Mouse (Mus musculus) right cerebral cortex, postnatal 25 days (tissue): ENCODE data around the gene Trmt5.
A peak's percentile ranks its signal among the peaks of the same experiment; 100 is the strongest.

Experiments used
- DNase-seq: peaks from one replicate; pipeline ENCODE4 v3.0.0; 2022

Trmt5 gene

DNA sequence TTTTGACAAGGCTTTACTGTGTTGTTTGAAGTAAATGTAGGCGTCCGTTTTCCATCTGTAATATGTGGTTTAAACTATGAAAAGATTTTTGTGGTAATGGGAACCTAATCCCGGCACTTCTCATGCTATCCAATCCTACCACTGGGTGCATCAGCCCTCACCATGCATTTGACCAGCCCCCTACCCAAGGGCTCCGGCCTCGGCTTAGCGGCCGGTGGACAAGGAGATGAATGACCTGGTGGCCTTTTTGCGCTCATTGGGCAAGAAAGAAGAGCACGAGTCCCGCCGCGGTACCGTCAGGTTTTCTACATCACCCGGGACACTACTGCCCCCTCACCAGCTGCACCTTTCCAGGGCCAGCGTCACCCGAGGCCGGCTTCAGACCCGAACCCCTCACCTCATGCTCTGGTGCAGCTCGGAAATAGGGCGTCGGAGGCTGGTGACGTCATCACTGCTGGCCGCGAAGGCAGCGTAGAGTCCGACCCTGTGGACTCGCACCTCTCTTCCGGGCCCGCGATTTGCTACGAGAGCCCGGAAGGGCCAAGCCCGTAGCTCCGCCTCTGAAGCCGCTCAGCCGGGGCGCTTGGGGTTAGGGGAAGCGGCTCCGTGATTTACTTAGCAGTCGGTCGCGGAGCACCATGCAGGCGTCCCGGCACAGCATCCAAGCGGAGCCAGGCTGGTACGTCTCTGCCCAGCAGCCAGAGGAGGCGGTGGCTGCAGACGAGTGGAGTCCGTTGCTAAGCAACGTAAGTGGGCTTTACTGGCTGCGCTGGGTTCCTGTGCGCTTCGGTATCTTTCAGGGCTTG lies at the start of gene Trmt5, which contains the start of gene Slc38a6:
Trmt5 (minus strand) TSS at position 424 of the 806 bp plus-strand sequence.
Slc38a6 (plus strand) TSS at position 493 of the 806 bp plus-strand sequence.
- DNase-seq = peak; percentile 94

DNA sequence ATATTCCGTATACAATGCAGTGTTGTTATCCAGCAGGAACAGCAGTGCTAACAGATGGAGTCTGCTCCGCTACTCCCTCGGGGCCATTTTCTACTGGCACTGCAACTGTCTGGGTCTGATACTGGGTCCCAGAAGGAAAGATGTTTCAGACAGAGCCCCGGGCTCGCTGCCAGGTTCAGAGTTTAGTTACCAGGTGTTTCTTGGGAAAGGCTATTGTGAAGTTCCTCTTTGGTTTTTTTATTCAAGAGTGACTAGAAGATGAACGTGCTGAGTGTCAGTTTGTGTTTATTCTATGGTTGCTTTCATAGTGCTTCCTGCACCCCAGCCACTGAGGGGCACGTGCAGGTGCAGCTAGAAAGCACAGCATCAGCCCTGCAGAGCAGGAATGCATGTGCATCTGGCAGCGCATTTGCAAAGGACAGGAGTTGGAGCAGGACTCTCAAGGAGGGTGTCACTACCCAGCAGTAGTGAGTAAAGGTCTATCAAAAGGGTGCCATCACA lies 47.6 kb upstream of the Trmt5 start:
- DNase-seq = no peak

- DNase-seq = no peak
Measured at GRCm38 (mm10) chr12:73332701-73333100, 46.2 kb upstream of the Trmt5 start.

DNA sequence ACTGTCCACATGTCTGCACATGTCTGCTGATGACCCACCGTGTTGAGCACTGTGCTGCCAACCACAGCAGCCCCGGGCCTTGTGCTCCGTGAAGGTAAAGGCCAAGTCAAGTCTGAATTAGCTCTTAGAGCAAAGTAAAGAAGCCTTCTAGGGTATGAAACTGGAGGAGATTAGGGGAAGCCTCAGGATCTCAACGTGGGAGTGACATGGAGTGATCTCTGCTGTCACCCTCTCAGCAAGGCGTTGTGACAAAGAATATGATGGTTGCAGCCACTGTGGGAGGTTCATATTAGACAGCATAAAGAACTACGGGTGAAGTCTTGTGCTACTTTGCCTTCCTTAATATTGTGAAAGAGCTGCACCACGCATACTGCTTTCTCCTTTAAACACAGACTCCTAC lies 43.7 kb upstream of the Trmt5 start:
- no peak for DNase-seq

- no peak for DNase-seq
Measured at GRCm38 (mm10) chr12:73328448-73329167, 42.1 kb upstream of the Trmt5 start.

- no peak for DNase-seq
Measured at GRCm38 (mm10) chr12:73327381-73327780, 40.9 kb upstream of the Trmt5 start.

- DNase-seq = no peak
Measured at GRCm38 (mm10) chr12:73325617-73326016, 39.1 kb upstream of the Trmt5 start.

GRCm38 (mm10) chr12:73325181-73325580 lies 38.7 kb upstream of the Trmt5 start:
- DNase-seq = no peak

DNA sequence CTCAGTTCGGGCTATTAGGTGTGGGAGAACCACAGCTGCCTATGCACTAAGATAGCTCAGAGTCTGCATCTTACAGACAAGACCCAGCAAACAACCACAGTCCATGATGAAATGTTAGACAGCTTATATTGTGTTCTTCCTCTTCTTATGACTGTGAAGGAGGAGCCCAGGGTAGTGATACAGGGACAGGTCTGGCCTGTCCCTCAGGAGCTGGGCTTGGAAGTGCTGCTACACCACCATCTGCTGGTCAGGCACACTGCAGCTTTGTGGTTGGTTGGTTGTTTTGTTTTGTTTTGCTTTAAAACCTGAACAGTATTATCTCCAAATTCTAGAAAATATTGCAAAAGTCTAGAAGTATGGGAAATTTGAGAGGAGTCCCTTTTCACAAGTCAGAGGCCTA lies 38.2 kb upstream of the Trmt5 start:
- peak; percentile 11 for DNase-seq

DNA sequence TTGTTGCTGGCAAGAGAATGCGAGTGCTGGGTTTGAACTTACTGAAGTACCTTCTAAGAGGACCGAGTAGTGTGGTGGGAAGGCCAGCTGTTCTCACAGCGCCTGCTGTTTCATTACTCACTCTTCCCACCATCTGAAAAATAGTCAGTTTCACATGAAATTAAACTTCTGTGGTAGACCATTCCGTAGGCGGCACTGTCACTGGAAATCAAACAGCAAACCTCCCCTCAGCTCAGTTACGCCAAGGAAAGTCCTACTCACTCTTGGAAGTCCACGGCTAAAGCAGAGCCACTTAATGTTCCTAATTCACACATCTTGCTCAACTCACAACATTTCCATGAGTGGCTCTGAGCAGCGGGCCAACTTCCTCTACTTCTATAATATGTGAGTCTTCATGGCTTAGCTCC lies 37.7 kb upstream of the Trmt5 start:
- peak; percentile 30 for DNase-seq

- DNase-seq = no peak
Measured at GRCm38 (mm10) chr12:73317706-73318686, 31.5 kb upstream of the Trmt5 start.

DNA sequence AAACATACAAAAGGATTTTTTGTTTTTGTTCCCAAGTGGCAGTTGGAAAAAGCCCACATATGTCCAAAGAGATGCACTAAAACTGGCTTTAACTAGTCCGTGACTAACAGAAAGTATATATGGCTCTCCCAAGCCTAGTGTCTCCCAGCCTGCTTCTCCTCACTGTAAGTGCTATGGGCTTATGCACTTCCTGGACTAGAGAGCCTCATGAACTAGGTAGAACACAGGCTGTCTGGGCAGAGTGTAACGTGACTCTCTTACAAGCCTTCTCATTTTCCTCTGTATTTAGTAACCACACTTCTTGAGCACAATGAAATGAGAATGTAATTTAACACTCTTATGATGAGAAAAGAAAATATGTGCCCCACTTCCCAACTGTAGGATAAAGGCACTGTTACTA lies 22.2 kb upstream of the Trmt5 start:
- no peak for DNase-seq

GRCm38 (mm10) chr12:73307750-73308149 lies 21.2 kb upstream of the Trmt5 start:
- DNase-seq = no peak

DNA sequence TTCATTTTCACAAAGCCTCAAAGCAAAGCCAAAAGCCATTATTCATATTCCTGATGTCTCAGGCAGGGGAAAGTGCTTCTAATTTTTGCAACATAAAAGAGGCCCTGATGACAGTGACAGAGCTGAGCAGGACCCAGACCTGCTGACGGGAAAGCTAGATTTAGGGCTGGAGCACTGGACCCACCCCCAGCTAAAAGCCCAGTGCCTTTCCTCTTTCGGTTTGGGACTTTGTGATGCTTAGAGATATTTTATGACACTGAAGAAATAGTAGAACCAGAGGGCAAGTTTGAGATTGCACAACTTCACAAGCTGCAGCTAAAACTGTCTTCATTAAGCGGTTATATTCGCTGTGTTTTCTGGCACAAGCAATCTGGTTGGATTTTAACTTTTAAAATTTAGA lies 18.1 kb upstream of the Trmt5 start:
- DNase-seq = no peak

DNA sequence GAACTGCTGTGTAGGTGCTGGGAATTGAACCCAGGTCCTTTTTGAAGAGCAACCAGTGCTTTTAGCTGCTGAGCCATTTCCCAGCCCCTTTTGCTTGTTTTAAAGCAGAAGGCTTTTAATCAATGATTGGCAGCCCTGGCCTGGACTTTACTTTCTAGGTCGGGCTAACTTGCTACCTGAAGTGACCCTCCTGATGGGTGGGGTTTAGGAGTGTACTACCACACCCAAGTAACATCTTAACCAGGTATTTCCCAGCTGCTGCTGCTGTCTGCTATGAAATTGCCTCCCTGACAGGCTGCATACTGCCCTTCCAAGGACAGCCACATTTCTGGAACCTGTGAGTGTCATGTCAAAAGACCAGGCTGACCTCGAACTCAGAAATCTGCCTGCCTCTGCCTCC lies 14.0 kb upstream of the Trmt5 start:
- DNase-seq = no peak

- DNase-seq = no peak
Measured at GRCm38 (mm10) chr12:73298621-73299020, 12.1 kb upstream of the Trmt5 start.

DNA sequence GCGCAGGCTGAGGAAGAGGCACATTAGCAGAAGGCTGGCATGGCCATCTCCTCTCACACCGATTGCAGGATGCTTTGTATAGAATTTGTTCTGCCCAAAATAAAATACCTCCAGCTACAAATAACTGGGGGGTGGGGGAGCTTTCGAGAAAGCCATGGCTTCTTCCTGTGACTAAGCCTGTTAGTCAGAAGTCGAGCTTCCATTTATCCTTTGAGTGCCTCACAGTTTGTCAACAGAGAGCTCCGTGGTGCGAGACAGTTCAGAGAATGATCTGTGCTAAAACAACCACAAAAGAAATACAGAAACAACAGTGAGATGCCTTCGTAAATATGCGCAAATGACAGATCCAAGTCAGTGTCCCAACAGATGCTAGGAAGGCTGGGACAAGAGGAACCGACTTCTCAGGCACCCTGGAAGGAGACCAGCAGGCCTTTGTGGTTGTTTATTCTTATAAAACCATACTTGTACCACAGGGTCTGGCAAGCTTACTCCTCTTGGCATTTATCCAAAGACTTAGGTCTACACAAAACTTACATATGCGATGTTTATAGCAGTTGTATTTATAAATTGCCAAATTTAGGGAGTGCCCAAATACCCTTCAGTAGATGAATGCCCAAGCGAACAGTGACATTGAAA lies 9.1 kb upstream of the Trmt5 start:
- no peak for DNase-seq

- DNase-seq = no peak
Measured at GRCm38 (mm10) chr12:73294884-73295283, 8.4 kb upstream of the Trmt5 start.

- DNase-seq = no peak
Measured at GRCm38 (mm10) chr12:73288626-73289025, 2.1 kb upstream of the Trmt5 start.

- DNase-seq = no peak
Measured at GRCm38 (mm10) chr12:73287609-73288008, 1.1 kb upstream of the Trmt5 start.

GRCm38 (mm10) chr12:73274921-73275320 lies 11.6 kb downstream of the Trmt5 start:
- DNase-seq = no peak

GRCm38 (mm10) chr12:73269933-73270332 lies 16.6 kb downstream of the Trmt5 start:
- DNase-seq = no peak
